ENCODE assay signal across 8 mouse cellular contexts in the genomic region with DNA sequence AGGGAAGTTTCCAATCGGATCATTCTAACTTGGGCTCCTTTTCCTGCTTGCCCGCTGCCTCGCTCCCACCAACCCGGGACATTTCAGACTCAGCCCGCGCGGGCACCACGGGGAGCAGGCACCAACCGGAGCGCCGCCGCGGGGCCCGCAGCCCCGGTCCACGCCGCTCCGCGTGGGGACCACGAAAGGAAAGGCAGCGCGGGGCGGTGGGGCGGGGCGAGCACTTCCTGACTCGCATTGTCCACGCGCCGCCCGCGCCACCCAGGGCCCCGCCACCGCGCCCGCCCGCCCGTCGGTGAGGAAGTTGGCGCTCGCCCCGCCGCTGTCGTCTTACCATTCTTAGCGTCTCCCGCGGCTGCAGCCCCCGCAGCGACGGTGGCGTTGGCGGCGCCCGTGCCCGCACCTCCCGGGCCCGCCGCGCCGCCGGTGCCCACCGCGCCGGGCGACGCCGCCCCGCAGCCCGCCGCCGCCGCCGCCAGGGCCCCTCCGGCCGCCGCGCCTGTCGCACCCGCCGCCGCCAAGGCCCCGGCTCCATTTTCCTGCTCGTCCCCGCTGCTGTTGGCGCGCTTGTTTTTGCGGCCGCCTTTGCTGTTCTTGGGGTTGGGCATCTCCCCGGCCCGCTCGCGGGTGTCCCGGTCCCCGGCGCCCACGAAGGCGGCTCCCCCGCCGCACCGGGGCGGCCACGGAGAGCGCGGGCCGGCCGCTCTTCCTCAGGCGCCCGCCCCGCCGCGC. TPM values are rescaled to one million over a fixed set of nuclear protein-coding genes. Genes with fewer than 3 reads are reported as not detected.
DNase-seq lines count a peak whose midpoint lies in the region; ATAC-seq lines count a peak whose summit lies in the region.

No protein-coding gene starts in this region.

- no peaks in the 10 kb centered on the region for H3K27me3 ChIP-seq in forebrain, embryonic 10.5 days (ENCODE audit: poor library complexity, severe bottlenecking)
- no peaks in the 10 kb centered on the region for H3K27me3 ChIP-seq in heart, embryonic 15.5 days
- H3K27me3 ChIP-seq in liver, embryonic 15.5 days, result no peaks in the 10 kb centered on the region
- H3K27me3 ChIP-seq in stomach, embryonic 14.5 days (ENCODE audit: control insufficient read depth, insufficient read depth, low read length), result no peaks in the 10 kb centered on the region

- peak overlapping the region; percentile 66 for H3K4me2 ChIP-seq in heart, embryonic 15.5 days
- peak overlapping the region; percentile 86 for H3K4me2 ChIP-seq in liver, embryonic 15.5 days
- peak overlapping the region; percentile 51 for H3K4me2 ChIP-seq in stomach, embryonic 14.5 days (replicated peaks; ENCODE audit: low read depth, low read length)

- peak overlapping the region; percentile 87 for H3K4me3 ChIP-seq in forebrain, embryonic 10.5 days
- peak overlapping the region; percentile 86 for H3K4me3 ChIP-seq in heart, embryonic 15.5 days
- H3K4me3 ChIP-seq in liver, embryonic 15.5 days (replicated peaks), result peak overlapping the region; percentile 88
- H3K4me3 ChIP-seq in stomach, embryonic 14.5 days (ENCODE audit: low read depth, low read length), result peak overlapping the region; percentile 76

- 0 out of 2 replicates have a peak, but pooled peaks cover 4% of the 10 kb centered on the region for H3K36me3 ChIP-seq in forebrain, embryonic 10.5 days (replicated peaks)
- H3K36me3 ChIP-seq in heart, embryonic 15.5 days, result no peaks in the 10 kb centered on the region
- 0 out of 2 replicates have a peak, but pooled peaks cover 5% of the 10 kb centered on the region for H3K36me3 ChIP-seq in liver, embryonic 15.5 days (replicated peaks)
- no peaks in the 10 kb centered on the region for H3K36me3 ChIP-seq in stomach, embryonic 14.5 days (ENCODE audit: control insufficient read depth, insufficient read depth, low read length)

- peak overlapping the region; percentile 88 for H3K27ac ChIP-seq in forebrain, embryonic 10.5 days
- peak overlapping the region; percentile 94 for H3K27ac ChIP-seq in heart, embryonic 15.5 days
- peak overlapping the region; percentile 84 for H3K27ac ChIP-seq in liver, embryonic 15.5 days (replicated peaks)
- peak overlapping the region; percentile 83; the same call in 1 of the 2 replicates for H3K27ac ChIP-seq in stomach, embryonic 14.5 days (ENCODE audit: low read length)

- under 1% methylated on average over 101 of the region's 110 CpGs for WGBS in forebrain, embryonic 10.5 days
- under 1% methylated on average over 86 of the region's 110 CpGs for WGBS in heart, embryonic 15.5 days
- under 1% methylated on average over 85 of the region's 110 CpGs for WGBS in liver, embryonic 15.5 days (ENCODE audit: insufficient replicate concordance)
- WGBS in stomach, embryonic 14.5 days, result under 1% methylated on average over 59 of the region's 110 CpGs

- peak overlapping the region; percentile 96 for H3K9ac ChIP-seq in heart, embryonic 15.5 days
- H3K9ac ChIP-seq in liver, embryonic 15.5 days, result peak overlapping the region; percentile 82
- H3K9ac ChIP-seq in stomach, embryonic 14.5 days (replicated peaks; ENCODE audit: low read depth, low read length), result peak overlapping the region; percentile 86

- DNase-seq in CD8-positive naive resting alpha-beta T cell, adult 2 months (ENCODE audit: low read depth in 2 of 2, low spot score in 2 of 2), result peak; percentile 65 to 70
- DNase-seq in c-Kit-negative CD71-positive TER-119-positive erythroid progenitor cells, embryonic 14.5 days (ENCODE audit: low read depth, low spot score), result peak; percentile 36
- DNase-seq in forebrain, embryonic 10.5 days (ENCODE audit: extremely low spot score, low spot score), result peak; percentile 43
- peak; percentile 80 for DNase-seq in kidney, postnatal 14 days
- DNase-seq in neural tube, embryonic 10.5 days (ENCODE audit: extremely low spot score, low spot score), result peak; percentile 68

- H3K4me1 ChIP-seq in forebrain, embryonic 10.5 days, result peaks cover 8% of the 10 kb centered on the region
- H3K4me1 ChIP-seq in heart, embryonic 15.5 days (replicated peaks), result peaks cover 17% of the 10 kb centered on the region
- H3K4me1 ChIP-seq in liver, embryonic 15.5 days (replicated peaks), result peaks cover 27% of the 10 kb centered on the region
- H3K4me1 ChIP-seq in stomach, embryonic 14.5 days (ENCODE audit: control insufficient read depth, insufficient read depth, low read length), result peaks cover 5% of the 10 kb centered on the region; the same call in 1 of the 2 replicates

- peak; percentile 74 for ATAC-seq in heart, embryonic 15.5 days (replicated peaks; ENCODE audit: insufficient number of reproducible peaks, insufficient read depth, low FRiP score, low read depth)
- peak; percentile 62 for ATAC-seq in liver, embryonic 15.5 days (ENCODE audit: insufficient read depth)
- ATAC-seq in stomach, embryonic 14.5 days (ENCODE audit: insufficient number of reproducible peaks, insufficient read depth, low FRiP score, low read depth), result peak; percentile 33

- H3K9me3 ChIP-seq in forebrain, embryonic 10.5 days, result no peaks in the 10 kb centered on the region
- no peaks in the 10 kb centered on the region for H3K9me3 ChIP-seq in heart, embryonic 15.5 days (replicated peaks)
- no peaks in the 10 kb centered on the region for H3K9me3 ChIP-seq in liver, embryonic 15.5 days (replicated peaks)
- no peaks in the 10 kb centered on the region for H3K9me3 ChIP-seq in stomach, embryonic 14.5 days (ENCODE audit: control insufficient read depth, low read depth, low read length)

RNA-seq across cellular contexts. Expression of gene Heca, which starts 0.5 kb away (rescaled TPM):
- 2.4 and 3.2 TPM in 2 replicates for polyA plus RNA-seq in forebrain, embryonic 10.5 days (2016; fragmentation: Nextera tagmentation; extraction: Ambion mirVana)
- polyA plus RNA-seq in heart, embryonic 15.5 days (2015; fragmentation: Nextera tagmentation; extraction: Ambion mirVana), result 4.6 and 4.7 TPM in 2 replicates
- polyA plus RNA-seq in liver, embryonic 15.5 days (2015; fragmentation: Nextera tagmentation; extraction: Ambion mirVana), result 2.1 and 2.2 TPM in 2 replicates
- polyA plus RNA-seq in stomach, embryonic 14.5 days (2014; fragmentation: Nextera tagmentation; extraction: Ambion mirVana), result 5.2 and 6.7 TPM in 2 replicates

Comparison
In these comparisons a context has a peak if more than half of its experiments do, and no peak if none do; other contexts are left out.
1. Peak in every context shown above with its lines: DNase-seq, ATAC-seq, H3K4me3 ChIP-seq and H3K27ac ChIP-seq.